Mouse (Mus musculus): Measurements from ENCODE around the gene 1700022I11Rik. TPM values are rescaled to one million over a fixed set of nuclear protein-coding genes. Genes with fewer than 3 reads are reported as not detected.

Gene 1700022I11Rik
- polyA plus RNA-seq, 1 experiment: not detected

DNA sequence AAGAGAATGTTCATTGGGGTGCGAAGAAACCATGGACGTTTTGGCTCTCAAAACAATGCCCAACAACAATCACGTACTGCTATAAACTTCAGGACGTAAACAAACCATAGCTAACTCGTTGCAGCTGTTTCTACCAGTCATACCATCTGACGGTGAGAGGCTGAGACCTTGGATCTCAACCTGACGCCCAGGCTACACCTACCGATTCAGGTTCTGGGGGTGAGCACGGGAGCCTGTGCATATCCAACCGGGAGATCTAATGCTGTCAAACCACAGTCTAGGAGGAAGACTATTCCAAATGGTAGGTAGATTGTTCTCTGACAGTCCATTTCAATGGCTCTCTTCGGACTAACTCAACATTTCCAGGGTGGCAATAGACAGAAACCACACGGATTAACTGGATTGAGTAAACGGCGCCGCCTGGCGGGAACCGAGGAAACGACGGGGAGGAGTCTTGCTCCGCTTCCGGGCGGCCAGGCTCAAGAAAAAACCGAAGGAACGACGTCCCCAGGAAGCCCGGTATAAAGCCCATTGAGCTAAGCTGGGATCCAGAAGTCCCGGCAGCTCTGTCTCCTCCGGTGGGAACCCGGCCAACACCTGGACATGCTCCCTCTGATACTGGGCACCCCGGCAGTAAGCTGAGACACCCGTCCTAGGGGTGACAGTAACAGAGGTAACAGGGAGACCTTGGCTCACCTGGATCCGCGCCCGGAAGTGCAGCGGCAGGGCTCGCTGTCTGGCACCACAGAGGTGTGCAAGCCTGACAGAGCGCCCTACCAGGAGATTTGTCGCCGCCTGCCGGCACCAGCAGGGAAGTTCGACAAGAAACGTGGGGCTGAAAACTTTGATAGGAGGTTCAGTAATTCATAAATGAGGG is 55.9 kb downstream of the 1700022I11Rik start, which contains the start of gene Pigo:
Gene Pigo, minus strand, starts transcription at position 736 of the 877 bp plus-strand sequence.
- TF ChIP-seq CTCF (conservative IDR thresholded peaks at IDR 0.05; ENCODE audit: insufficient read depth, insufficient read length, low read depth, low read length): peak; percentile 87
- peak; percentile 33 for TF ChIP-seq POLR2A (IDR thresholded peaks at IDR 0.05; ENCODE audit: low read depth, low read length)
- 6% methylated on average over 42 of the region's 42 CpGs for WGBS
- Histone ChIP-seq H3K27me3 (replicated peaks; ENCODE audit: control insufficient read depth, insufficient read depth, low read length) (no peaks in the 10 kb centered on the region), H3K4me1 (ENCODE audit: control insufficient read depth, insufficient read depth, low read length) (peaks cover 10% of the 10 kb centered on the region), H3K36me3 (ENCODE audit: control insufficient read depth, insufficient read depth, low read length) (no peaks in the 10 kb centered on the region), H3K27ac (ENCODE audit: insufficient read depth, low read depth, low read length) (peak within 1 kb of the TSS; percentile 96), H3K4me3 (ENCODE audit: insufficient read depth, low read depth, low read length) (peak within 1 kb of the TSS; percentile 84)
- DNase-seq: peak; percentile 98

DNA sequence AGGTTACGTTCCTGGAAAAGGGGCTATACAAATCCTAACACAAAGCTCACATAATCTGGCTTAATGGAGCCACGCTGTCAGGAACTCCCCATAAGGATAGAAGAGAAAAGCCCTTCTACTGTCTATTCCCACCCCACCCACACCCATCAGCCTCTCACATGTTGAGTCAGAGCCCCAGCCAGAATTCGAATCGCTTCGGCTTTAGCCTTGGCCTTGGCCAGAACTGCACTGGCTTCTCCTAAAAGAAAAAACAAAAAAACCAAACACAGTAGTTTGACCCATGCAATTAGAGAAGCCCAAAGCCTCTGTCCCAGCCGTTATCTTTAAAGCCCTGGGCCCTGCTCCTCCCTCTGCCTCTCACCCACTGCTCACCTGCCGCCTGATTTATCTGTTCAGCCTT is 59.7 kb downstream of the 1700022I11Rik start:
- no peak for DNase-seq

DNA sequence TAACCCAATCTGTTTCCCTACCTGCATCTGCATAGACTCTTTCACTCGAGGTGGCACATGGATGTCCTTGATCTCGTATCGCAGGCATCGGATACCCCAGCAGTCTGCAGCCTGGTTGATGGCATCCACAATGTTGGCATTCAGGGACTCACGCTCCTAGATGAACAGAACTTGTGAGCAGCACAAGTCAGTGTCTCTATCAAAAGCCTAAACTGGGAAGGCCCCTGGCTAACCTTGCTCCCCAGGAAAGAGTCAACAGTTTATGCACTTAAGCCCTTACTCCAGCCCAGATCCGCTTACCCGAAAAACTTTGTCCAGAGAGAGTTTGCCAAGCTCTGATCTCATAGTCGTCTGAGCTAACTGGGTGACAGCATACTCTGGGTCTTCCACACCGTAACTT is 60.3 kb downstream of the 1700022I11Rik start:
- Histone ChIP-seq H3K36me3 (ENCODE audit: control insufficient read depth, insufficient read depth, low read length) (no peaks in the 10 kb centered on the region), H3K27me3 (replicated peaks; ENCODE audit: control insufficient read depth, insufficient read depth, low read length) (no peaks in the 10 kb centered on the region), H3K27ac (ENCODE audit: insufficient read depth, low read depth, low read length) (no peak overlapping the region), H3K4me3 (ENCODE audit: insufficient read depth, low read depth, low read length) (no peak overlapping the region), H3K4me1 (ENCODE audit: control insufficient read depth, insufficient read depth, low read length) (peaks cover 11% of the 10 kb centered on the region)
- DNase-seq: no peak
- WGBS: 89% methylated on average over 9 of the region's 9 CpGs
- TF ChIP-seq POLR2A (IDR thresholded peaks at IDR 0.05; ENCODE audit: low read depth, low read length): no peak
- no peak for TF ChIP-seq CTCF (conservative IDR thresholded peaks at IDR 0.05; ENCODE audit: insufficient read depth, insufficient read length, low read depth, low read length)

More for the DNA sequence above, 59.7 kb downstream of the 1700022I11Rik start:
- WGBS: 93% methylated on average over 7 of the region's 7 CpGs
- H3K27ac ChIP-seq (ENCODE audit: insufficient read depth, low read depth, low read length): no peak overlapping the region
- no peaks in the 10 kb centered on the region for H3K27me3 ChIP-seq (replicated peaks; ENCODE audit: control insufficient read depth, insufficient read depth, low read length)
- no peaks in the 10 kb centered on the region for H3K36me3 ChIP-seq (ENCODE audit: control insufficient read depth, insufficient read depth, low read length)
- no peak for TF ChIP-seq POLR2A (IDR thresholded peaks at IDR 0.05; ENCODE audit: low read depth, low read length)
- no peak for TF ChIP-seq CTCF (conservative IDR thresholded peaks at IDR 0.05; ENCODE audit: insufficient read depth, insufficient read length, low read depth, low read length)
- no peak overlapping the region for H3K4me3 ChIP-seq (ENCODE audit: insufficient read depth, low read depth, low read length)
- H3K4me1 ChIP-seq (ENCODE audit: control insufficient read depth, insufficient read depth, low read length): peaks cover 15% of the 10 kb centered on the region

DNA sequence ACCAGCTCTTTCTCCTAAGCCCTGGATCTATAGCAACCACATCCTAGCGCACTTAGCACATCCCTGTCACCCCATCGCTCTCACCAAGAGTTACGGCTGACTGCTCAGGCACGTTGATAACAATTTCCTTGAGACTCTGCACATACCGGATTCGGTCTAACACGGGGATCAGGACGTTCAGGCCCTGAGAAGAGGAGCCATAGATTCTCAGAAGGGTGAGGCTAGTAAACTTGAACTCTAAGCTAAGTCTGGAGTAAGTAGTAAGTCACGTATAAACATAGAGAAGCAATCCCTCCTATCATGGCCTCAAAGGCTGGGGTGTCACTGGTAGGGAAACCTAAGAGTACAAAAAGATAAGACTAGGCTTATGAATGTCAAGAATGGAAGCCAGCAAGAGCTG is 60.9 kb downstream of the 1700022I11Rik start:
- no peak for TF ChIP-seq CTCF (conservative IDR thresholded peaks at IDR 0.05; ENCODE audit: insufficient read depth, insufficient read length, low read depth, low read length)
- TF ChIP-seq POLR2A (IDR thresholded peaks at IDR 0.05; ENCODE audit: low read depth, low read length): no peak
- DNase-seq: no peak
- H3K4me1 ChIP-seq (ENCODE audit: control insufficient read depth, insufficient read depth, low read length): peaks cover 7% of the 10 kb centered on the region; the same call in 1 of the 2 replicates
- peak overlapping the region; percentile 81 for H3K4me3 ChIP-seq (ENCODE audit: insufficient read depth, low read depth, low read length)
- H3K27me3 ChIP-seq (replicated peaks; ENCODE audit: control insufficient read depth, insufficient read depth, low read length): no peaks in the 10 kb centered on the region
- WGBS: 47% methylated on average over 9 of the region's 9 CpGs
- H3K27ac ChIP-seq (ENCODE audit: insufficient read depth, low read depth, low read length): peak overlapping the region; percentile 86; the same call in 1 of the 2 replicates
- H3K36me3 ChIP-seq (ENCODE audit: control insufficient read depth, insufficient read depth, low read length): no peaks in the 10 kb centered on the region

DNA sequence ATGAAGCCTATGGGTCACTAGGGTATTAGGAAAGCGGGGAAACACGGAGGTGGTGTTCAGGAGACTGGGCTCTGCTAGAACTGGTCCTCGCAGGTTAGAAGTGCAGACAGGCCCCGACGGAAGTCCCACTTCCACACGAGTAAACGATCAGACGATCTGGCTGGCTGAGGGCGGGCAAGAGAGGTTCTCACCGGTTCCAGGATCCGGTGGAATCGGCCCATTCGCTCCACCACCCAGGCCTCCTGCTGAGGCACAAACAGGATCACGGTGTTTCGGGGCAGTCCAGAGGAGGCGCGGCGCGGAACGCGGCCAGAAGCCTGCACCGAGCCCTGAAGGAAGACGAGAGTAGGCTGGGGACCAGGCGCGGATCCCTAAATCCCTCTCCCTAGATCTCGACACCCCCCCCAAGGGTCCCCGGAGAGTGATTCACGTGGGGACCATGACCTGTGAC is 61.4 kb downstream of the 1700022I11Rik start:
- DNase-seq: peak; percentile 65
- Histone ChIP-seq H3K4me3 (ENCODE audit: insufficient read depth, low read depth, low read length) (peak overlapping the region; percentile 81), H3K36me3 (ENCODE audit: control insufficient read depth, insufficient read depth, low read length) (no peaks in the 10 kb centered on the region), H3K4me1 (ENCODE audit: control insufficient read depth, insufficient read depth, low read length) (peaks cover 7% of the 10 kb centered on the region; the same call in 1 of the 2 replicates), H3K27me3 (replicated peaks; ENCODE audit: control insufficient read depth, insufficient read depth, low read length) (no peaks in the 10 kb centered on the region), H3K27ac (ENCODE audit: insufficient read depth, low read depth, low read length) (peak overlapping the region; percentile 86)
- TF ChIP-seq CTCF (conservative IDR thresholded peaks at IDR 0.05; ENCODE audit: insufficient read depth, insufficient read length, low read depth, low read length): no peak
- TF ChIP-seq POLR2A (IDR thresholded peaks at IDR 0.05; ENCODE audit: low read depth, low read length): no peak
- WGBS: 1% methylated on average over 28 of the region's 28 CpGs

DNA sequence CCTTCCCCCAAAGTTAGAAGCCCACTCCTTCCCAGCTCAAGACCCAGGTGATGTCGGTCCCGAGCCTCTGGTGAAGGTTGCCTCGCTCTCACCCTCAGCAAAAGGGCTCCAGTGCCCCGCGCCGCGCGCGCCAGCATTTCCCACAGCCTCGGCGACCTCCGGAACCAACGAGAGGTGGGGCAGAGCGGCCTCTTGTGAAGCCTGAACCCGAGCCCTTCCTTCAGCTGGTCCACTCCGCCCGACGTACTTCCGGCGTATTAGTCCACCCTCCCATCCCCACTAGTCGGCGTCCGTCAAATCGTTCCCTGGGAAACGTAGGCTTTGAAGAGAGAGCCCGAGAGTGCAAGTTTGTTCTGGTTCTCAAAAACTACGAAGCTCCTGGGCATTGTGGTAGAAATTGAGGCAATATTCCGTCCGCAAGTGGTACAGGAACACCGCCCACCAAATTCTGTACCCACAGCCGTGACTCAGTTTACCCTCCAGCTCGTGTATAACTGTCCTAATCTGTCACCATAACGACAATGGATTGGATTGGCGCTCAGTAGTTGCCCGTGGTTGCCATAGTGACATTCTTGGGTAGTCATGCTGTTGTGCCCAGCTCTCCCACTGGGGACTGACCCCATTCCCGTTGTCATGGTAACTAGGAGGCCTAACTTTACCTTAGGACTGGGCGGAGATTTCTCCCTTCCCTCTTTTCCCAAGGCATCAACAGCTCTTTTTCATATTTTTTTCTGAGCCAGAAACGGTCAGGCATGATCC is 62.0 kb downstream of the 1700022I11Rik start, which contains the start of gene Stoml2:
Gene Stoml2, minus strand, starts transcription at position 474 of the 759 bp plus-strand sequence.
- Histone ChIP-seq H3K4me1 (ENCODE audit: control insufficient read depth, insufficient read depth, low read length) (peaks cover 7% of the 10 kb centered on the region; the same call in 1 of the 2 replicates), H3K36me3 (ENCODE audit: control insufficient read depth, insufficient read depth, low read length) (no peaks in the 10 kb centered on the region), H3K4me3 (ENCODE audit: insufficient read depth, low read depth, low read length) (peak within 1 kb of the TSS; percentile 81), H3K27me3 (replicated peaks; ENCODE audit: control insufficient read depth, insufficient read depth, low read length) (no peaks in the 10 kb centered on the region), H3K27ac (ENCODE audit: insufficient read depth, low read depth, low read length) (peak within 1 kb of the TSS; percentile 86)
- under 1% methylated on average over 38 of the region's 38 CpGs for WGBS
- TF ChIP-seq CTCF (conservative IDR thresholded peaks at IDR 0.05; ENCODE audit: insufficient read depth, insufficient read length, low read depth, low read length) (peak; percentile 30; the same call in 1 of the 2 replicates), POLR2A (IDR thresholded peaks at IDR 0.05; ENCODE audit: low read depth, low read length) (peak; percentile 63)
- DNase-seq: peak; percentile 96
